Mouse (Mus musculus) myocyte (in vitro differentiated cells): ENCODE data around the gene Slc5a1.

Experiments
- MYOG ChIP-seq, 3 experiments: IDR thresholded peaks; one replicate each; pipeline ENCODE4 v1.6.1; 2011; ENCODE audit warnings: control low read depth in 2 of 3, low read depth in 2 of 3, mild to moderate bottlenecking in 2 of 3; ENCODE audit not compliant: insufficient read length in 2 of 3, control insufficient read depth in 1 of 3, insufficient read depth in 1 of 3
- POLR2A ChIP-seq: IDR thresholded peaks from one replicate; pipeline ENCODE4 v1.6.1; 2011; ENCODE audit warnings: low read depth, mild to moderate bottlenecking, control low read depth, moderate library complexity; ENCODE audit not compliant: insufficient read length
- USF1 ChIP-seq: IDR thresholded peaks from one replicate; pipeline ENCODE4 v1.6.1; 2011; ENCODE audit warnings: low read depth, mild to moderate bottlenecking, control low read depth, moderate library complexity

DNA sequence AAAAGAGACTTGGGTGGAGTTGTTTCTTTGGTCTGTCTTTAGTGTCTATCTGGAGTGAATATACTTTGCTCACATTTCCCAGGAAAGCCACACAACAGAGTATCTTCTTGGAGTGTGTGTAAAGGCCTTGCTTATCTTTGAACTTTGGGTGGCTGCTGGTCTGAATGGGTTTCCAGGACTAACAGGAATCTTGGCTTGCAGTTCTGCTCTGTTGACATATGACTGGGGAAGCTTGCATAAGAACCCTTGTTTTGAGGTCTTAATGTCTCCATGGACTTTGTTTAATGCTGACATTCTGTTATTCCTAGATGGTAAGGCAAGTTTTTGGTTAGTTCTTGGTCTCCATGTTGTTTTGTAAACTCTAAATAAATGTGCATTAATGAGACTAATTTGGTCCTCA is 33.9 kb upstream of the Slc5a1 start:
- TF ChIP-seq POLR2A (no peak), MYOG (IDR thresholded peaks at IDR 0.05; ENCODE audit: control insufficient read depth in 1 of 3, insufficient read depth in 1 of 3, insufficient read length in 2 of 3, low read depth in 2 of 3) (no peak), USF1 (no peak)
